Mouse (Mus musculus) heart, adult 2 months (tissue): ENCODE results near the gene Kalrn.

ENCODE experiments used
- CTCF ChIP-seq: fragments of 200-600 bp; IDR thresholded peaks from 2 replicates; pipeline ENCODE4 v1.8.1; 2022; ENCODE audit warnings: antibody characterized with exemption, mild to moderate bottlenecking, moderate library complexity
- EP300 ChIP-seq: fragments of 200-500 bp; IDR thresholded peaks from 2 replicates; pipeline ENCODE4 v1.6.1; 2011; ENCODE audit warnings: low read depth, low read length, control low read depth; ENCODE audit not compliant: insufficient read depth
- POLR2A ChIP-seq: fragments of 200-500 bp; IDR thresholded peaks from 2 replicates; pipeline ENCODE4 v1.6.1; 2011; ENCODE audit warnings: mild to moderate bottlenecking, low read depth, low read length, control low read depth; ENCODE audit not compliant: insufficient read depth

DNA sequence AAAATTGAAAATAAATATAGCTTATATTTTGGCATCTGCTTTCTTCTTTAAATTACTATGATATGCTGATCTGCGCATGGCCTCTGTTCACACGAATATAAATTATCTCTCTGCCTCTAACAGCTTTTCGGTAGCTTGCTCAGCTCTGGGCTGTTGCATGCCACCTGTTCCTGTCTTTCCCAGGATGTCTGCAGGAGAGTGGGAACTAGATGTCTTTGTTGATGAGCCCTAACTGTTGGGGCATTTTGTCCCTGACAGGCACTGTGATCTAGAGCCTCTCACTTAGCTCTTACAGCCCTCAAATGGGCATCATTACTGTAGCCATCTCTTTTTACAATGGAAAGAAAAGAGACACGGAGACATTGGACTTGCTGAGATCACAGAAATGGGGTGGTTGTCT, 61.0 kb downstream of the Kalrn start:
- TF ChIP-seq CTCF, result no peak
- no peak for TF ChIP-seq POLR2A
- no peak for TF ChIP-seq EP300
